Mouse (Mus musculus): Measurements from ENCODE around the gene Efs. TPM values are rescaled to one million over a fixed set of nuclear protein-coding genes. Genes with fewer than 3 reads are reported as not detected.
"Not testable (repeated sequence)": the region's sequence is repeated elsewhere in the genome, so short reads cannot be mapped to it uniquely, and the experiment has no call there.

Gene Efs
- polyA plus RNA-seq (2015; fragmentation: Nextera tagmentation; extraction: Ambion mirVana): 11.7 and 12.9 TPM in 2 replicates

DNA sequence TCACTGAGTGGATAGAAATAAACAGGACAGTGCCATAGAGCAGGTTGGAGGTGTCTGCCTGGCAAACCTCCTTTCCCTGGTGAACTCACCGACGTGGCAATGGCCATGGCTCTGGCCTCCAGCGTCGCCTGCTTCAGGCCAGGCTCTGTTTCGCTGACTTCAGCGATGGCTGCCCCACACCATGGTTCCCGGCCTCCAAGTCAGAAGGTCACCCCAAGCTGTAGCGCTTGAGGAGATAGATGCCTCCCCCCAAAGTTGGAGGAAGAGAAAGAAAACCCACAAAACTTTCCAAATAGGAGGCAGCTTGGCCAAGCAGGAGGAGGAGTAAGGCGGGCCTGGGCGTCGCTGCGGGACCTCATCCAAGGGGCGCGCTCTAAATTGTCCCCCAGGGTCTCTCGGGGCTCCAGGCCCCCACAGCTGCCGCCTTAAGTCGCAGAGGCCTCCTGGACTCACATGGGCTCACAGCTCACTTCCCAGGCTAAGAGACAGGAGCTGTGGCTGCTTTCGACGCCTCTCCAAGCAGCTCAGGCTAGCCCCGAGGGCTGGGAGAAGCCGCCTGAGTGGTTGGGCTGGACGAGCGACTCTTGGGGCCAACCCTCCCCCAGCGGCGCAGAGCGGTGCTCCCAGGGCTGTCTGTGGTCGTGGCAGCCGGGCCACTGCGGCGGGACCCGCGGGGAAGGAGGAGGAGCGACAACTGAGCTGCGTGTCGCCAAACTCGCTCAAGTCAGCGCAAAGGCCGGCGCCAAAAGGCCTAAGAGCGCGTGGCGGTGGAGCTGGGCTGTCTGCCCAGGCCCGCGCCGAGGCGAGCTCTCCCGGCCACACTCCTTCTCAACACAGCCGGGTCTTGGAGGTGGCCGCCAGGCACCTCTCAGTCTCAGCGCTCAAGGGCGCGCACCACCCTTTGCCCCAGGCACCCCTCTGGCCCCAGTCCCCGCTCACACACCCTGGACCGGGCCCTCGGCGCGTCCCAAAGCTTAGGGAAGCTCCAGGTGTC is at the start of gene Efs:
TSS of gene Efs (minus strand) at position 778 of the 994 bp plus-strand sequence.
- peaks cover 24% of the 10 kb centered on the region for H3K4me1 ChIP-seq (ENCODE audit: control insufficient read depth, insufficient read depth, low read length)
- peak within 1 kb of the TSS; percentile 95 for H3K4me2 ChIP-seq (ENCODE audit: low read length)
- H3K27me3 ChIP-seq (ENCODE audit: control insufficient read depth, insufficient read depth, low read depth, low read length): no peaks in the 10 kb centered on the region
- peak within 1 kb of the TSS; percentile 54 for H3K4me3 ChIP-seq (ENCODE audit: low read depth, low read length)
- no peaks in the 10 kb centered on the region for H3K9me3 ChIP-seq (replicated peaks; ENCODE audit: control insufficient read depth, low read length, poor library complexity, severe bottlenecking)
- WGBS: 2% methylated on average over 57 of the region's 57 CpGs
- peak; percentile 68 for ATAC-seq
- H3K36me3 ChIP-seq (ENCODE audit: control insufficient read depth, insufficient read depth, low read length): peaks cover under 1% of the 10 kb centered on the region; the same call in 1 of the 2 replicates
- peak within 1 kb of the TSS; percentile 87 for H3K27ac ChIP-seq (ENCODE audit: low read length)
- peak within 1 kb of the TSS; percentile 79 for H3K9ac ChIP-seq (ENCODE audit: low read depth, low read length)

DNA sequence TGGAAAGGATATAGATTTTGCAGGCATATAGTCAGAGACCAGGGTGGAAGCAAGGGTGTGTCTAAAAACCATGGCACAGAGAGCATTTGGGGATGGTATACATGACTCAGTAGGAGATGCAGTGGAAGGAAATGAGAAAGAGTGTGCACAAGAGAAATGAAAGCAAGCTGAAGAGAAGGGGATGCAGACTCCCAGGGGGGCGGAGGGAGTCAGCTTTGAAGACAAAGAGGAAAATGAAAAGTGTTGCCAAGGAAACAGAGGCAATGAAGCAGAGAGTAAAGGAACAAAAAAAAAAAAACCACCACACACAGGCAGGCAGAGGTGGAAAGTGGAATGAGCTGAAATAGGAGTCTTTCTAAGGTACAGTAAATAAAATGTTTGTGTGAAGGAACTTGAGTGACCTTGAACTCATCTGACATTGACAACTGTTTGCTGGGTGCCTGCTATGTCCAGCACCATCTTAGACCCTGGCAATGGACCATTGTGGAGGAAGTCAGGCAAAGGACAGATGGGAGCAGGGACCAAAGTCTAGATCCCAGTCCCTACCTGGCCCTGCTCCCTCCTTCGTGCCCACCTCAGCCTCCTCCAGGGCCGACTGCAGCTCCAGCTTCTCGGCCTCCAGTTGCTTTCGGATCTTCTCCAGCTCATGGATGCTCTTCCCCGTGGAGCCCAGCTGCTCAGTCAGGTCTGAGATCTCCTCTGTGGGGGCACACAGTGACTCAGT is 48.3 kb upstream of the Efs start:
- Histone ChIP-seq H3K36me3 (ENCODE audit: control insufficient read depth, insufficient read depth, low read length) (no peaks in the 10 kb centered on the region), H3K27me3 (ENCODE audit: control insufficient read depth, insufficient read depth, low read depth, low read length) (no peaks in the 10 kb centered on the region), H3K9me3 (replicated peaks; ENCODE audit: control insufficient read depth, low read length, poor library complexity, severe bottlenecking) (no peaks in the 10 kb centered on the region), H3K4me3 (ENCODE audit: low read depth, low read length) (no peak overlapping the region), H3K4me2 (ENCODE audit: low read length) (no peak overlapping the region), H3K27ac (ENCODE audit: low read length) (peak overlapping the region; percentile 82), H3K9ac (ENCODE audit: low read depth, low read length) (no peak overlapping the region), H3K4me1 (ENCODE audit: control insufficient read depth, insufficient read depth, low read length) (peaks cover 14% of the 10 kb centered on the region)
- peak; percentile 74 for ATAC-seq
- 63% methylated on average over 6 of the region's 6 CpGs for WGBS

- WGBS: 93% methylated on average over 7 of the region's 11 CpGs
- Histone ChIP-seq H3K4me1 (ENCODE audit: control insufficient read depth, insufficient read depth, low read length) (peaks cover 14% of the 10 kb centered on the region), H3K27ac (ENCODE audit: low read length) (peak overlapping the region; percentile 81; the same call in 1 of the 2 replicates)
- H3K9ac ChIP-seq (ENCODE audit: low read depth, low read length); ATAC-seq; H3K36me3 ChIP-seq (ENCODE audit: control insufficient read depth, insufficient read depth, low read length); H3K9me3 ChIP-seq (replicated peaks; ENCODE audit: control insufficient read depth, low read length, poor library complexity, severe bottlenecking); H3K27me3 ChIP-seq (ENCODE audit: control insufficient read depth, insufficient read depth, low read depth, low read length); H3K4me2 ChIP-seq (ENCODE audit: low read length); H3K4me3 ChIP-seq (ENCODE audit: low read depth, low read length): not testable (repeated sequence)
Measured at GRCm38 (mm10) chr14:54972786-54973185, 46.9 kb upstream of the Efs start.

GRCm38 (mm10) chr14:54968344-54968743 is 42.4 kb upstream of the Efs start:
- Histone ChIP-seq H3K9ac (ENCODE audit: low read depth, low read length) (no peak overlapping the region), H3K4me1 (ENCODE audit: control insufficient read depth, insufficient read depth, low read length) (peaks cover under 1% of the 10 kb centered on the region; the same call in 1 of the 2 replicates), H3K27me3 (ENCODE audit: control insufficient read depth, insufficient read depth, low read depth, low read length) (no peaks in the 10 kb centered on the region; the same call in 1 of the 2 replicates), H3K27ac (ENCODE audit: low read length) (no peak overlapping the region), H3K9me3 (replicated peaks; ENCODE audit: control insufficient read depth, low read length, poor library complexity, severe bottlenecking) (no peaks in the 10 kb centered on the region), H3K4me3 (ENCODE audit: low read depth, low read length) (no peak overlapping the region), H3K4me2 (ENCODE audit: low read length) (no peak overlapping the region), H3K36me3 (ENCODE audit: control insufficient read depth, insufficient read depth, low read length) (no peaks in the 10 kb centered on the region)
- no peak for ATAC-seq

DNA sequence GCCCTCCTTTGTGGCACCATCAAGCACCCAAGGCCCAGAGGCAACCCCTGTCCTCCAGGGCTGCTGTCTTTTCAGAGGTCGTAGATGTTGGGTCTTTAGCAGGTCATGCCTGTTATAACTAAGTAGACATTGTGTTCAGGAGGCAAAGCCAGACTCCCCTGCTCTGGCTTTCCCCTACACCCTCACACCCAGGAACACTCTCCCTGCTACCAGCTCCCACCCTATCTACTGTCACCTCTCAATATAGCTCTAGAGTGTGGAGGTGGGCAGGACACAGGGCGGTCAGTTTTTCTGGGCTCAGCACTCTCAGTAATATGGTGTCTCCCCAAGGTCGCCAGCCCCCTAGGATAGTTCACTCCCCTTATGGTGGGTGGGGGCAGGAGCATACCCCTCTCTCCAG is 41.9 kb upstream of the Efs start:
- no peak overlapping the region for H3K27ac ChIP-seq (ENCODE audit: low read length)
- H3K9ac ChIP-seq (ENCODE audit: low read depth, low read length): no peak overlapping the region
- no peak overlapping the region for H3K4me3 ChIP-seq (ENCODE audit: low read depth, low read length)
- no peaks in the 10 kb centered on the region for H3K9me3 ChIP-seq (replicated peaks; ENCODE audit: control insufficient read depth, low read length, poor library complexity, severe bottlenecking)
- H3K4me1 ChIP-seq (ENCODE audit: control insufficient read depth, insufficient read depth, low read length): no peaks in the 10 kb centered on the region
- no peak for ATAC-seq
- no peaks in the 10 kb centered on the region; the same call in 1 of the 2 replicates for H3K27me3 ChIP-seq (ENCODE audit: control insufficient read depth, insufficient read depth, low read depth, low read length)
- no peaks in the 10 kb centered on the region for H3K36me3 ChIP-seq (ENCODE audit: control insufficient read depth, insufficient read depth, low read length)
- whole genome bisulfite sequencing: 88% methylated on average over 3 of the region's 3 CpGs
- no peak overlapping the region for H3K4me2 ChIP-seq (ENCODE audit: low read length)

DNA sequence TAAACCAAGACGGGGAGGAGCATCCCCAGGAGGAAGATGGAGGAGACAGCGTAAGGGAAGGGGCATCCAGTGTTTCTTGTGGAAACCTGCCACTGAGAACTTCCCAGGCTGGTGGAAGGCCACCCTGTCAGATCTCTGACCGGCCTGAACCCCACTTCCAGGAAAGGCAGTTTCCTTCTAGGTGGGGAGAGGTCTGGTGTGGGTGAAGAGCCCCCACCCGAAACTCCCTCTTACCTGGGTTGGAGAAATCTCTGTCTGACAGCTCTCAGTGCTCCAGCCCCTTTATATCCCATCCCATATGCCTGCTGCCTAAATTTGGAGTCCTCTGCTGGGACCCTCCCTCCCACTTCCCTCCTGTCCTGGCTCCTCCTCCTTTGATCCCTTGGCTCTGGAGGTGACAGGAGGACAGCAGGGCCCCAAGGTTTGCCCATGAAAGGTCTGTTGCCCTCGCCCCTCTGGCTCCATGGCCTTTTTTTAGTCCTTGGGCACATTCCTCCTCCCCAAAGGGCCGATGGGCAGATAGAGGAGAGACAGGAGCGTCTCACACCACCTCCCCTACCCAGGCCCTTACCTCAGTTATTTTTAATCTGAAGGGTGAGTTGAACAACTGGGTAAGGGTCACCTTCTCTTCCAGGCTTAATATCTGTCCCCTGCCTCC is 40.5 kb upstream of the Efs start, which contains the start of gene Myh6:
TSS of gene Myh6 (minus strand) at position 608 of the 658 bp plus-strand sequence.
- Histone ChIP-seq H3K4me2 (ENCODE audit: low read length) (no peak within 1 kb of the TSS), H3K4me1 (ENCODE audit: control insufficient read depth, insufficient read depth, low read length) (no peaks in the 10 kb centered on the region), H3K36me3 (ENCODE audit: control insufficient read depth, insufficient read depth, low read length) (no peaks in the 10 kb centered on the region), H3K4me3 (ENCODE audit: low read depth, low read length) (no peak within 1 kb of the TSS), H3K9ac (ENCODE audit: low read depth, low read length) (no peak within 1 kb of the TSS), H3K9me3 (replicated peaks; ENCODE audit: control insufficient read depth, low read length, poor library complexity, severe bottlenecking) (no peaks in the 10 kb centered on the region), H3K27ac (ENCODE audit: low read length) (no peak within 1 kb of the TSS), H3K27me3 (ENCODE audit: control insufficient read depth, insufficient read depth, low read depth, low read length) (no peaks in the 10 kb centered on the region; the same call in 1 of the 2 replicates)
- WGBS: 72% methylated on average over 7 of the region's 7 CpGs
- no peak for ATAC-seq

- Histone ChIP-seq H3K9me3 (replicated peaks; ENCODE audit: control insufficient read depth, low read length, poor library complexity, severe bottlenecking) (no peaks in the 10 kb centered on the region), H3K9ac (ENCODE audit: low read depth, low read length) (no peak overlapping the region), H3K27me3 (ENCODE audit: control insufficient read depth, insufficient read depth, low read depth, low read length) (no peaks in the 10 kb centered on the region; the same call in 1 of the 2 replicates), H3K4me2 (ENCODE audit: low read length) (no peak overlapping the region), H3K4me1 (ENCODE audit: control insufficient read depth, insufficient read depth, low read length) (no peaks in the 10 kb centered on the region), H3K36me3 (ENCODE audit: control insufficient read depth, insufficient read depth, low read length) (no peaks in the 10 kb centered on the region), H3K27ac (ENCODE audit: low read length) (no peak overlapping the region), H3K4me3 (ENCODE audit: low read depth, low read length) (no peak overlapping the region)
- WGBS: 79% methylated on average over 6 of the region's 6 CpGs
- no peak for ATAC-seq
Measured at GRCm38 (mm10) chr14:54965631-54966030, 39.7 kb upstream of the Efs start.

DNA sequence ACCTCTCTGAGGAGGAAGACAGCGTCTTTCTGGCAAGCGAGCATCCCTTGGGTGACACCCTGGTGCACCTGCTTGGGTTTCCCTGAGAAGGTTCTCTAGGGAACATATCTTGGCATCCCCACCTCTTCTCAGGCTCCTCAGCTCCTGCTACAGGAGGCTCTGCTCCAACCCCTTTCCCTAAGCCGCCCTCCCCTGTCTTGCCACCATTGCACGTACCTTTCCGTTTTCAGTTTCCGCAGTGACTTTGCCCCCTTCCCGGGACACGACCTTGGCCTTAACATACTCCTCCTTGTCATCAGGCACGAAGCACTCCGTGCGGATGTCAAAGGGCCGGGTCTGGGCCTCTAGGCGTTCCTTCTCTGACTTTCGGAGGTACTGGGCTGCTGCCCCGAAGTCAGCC is 39.1 kb upstream of the Efs start:
- ATAC-seq: no peak
- 80% methylated on average over 15 of the region's 15 CpGs for WGBS
- H3K4me3 ChIP-seq (ENCODE audit: low read depth, low read length): no peak overlapping the region
- H3K9me3 ChIP-seq (replicated peaks; ENCODE audit: control insufficient read depth, low read length, poor library complexity, severe bottlenecking): no peaks in the 10 kb centered on the region
- no peaks in the 10 kb centered on the region for H3K36me3 ChIP-seq (ENCODE audit: control insufficient read depth, insufficient read depth, low read length)
- H3K27ac ChIP-seq (ENCODE audit: low read length): no peak overlapping the region
- no peaks in the 10 kb centered on the region; the same call in 1 of the 2 replicates for H3K27me3 ChIP-seq (ENCODE audit: control insufficient read depth, insufficient read depth, low read depth, low read length)
- no peaks in the 10 kb centered on the region for H3K4me1 ChIP-seq (ENCODE audit: control insufficient read depth, insufficient read depth, low read length)
- no peak overlapping the region for H3K4me2 ChIP-seq (ENCODE audit: low read length)
- no peak overlapping the region for H3K9ac ChIP-seq (ENCODE audit: low read depth, low read length)
